ENCODE assay signal across 17 mouse cellular contexts in genomic region chr11:100805535-100805934, GRCm38 (mm10). TPM values are rescaled to one million over a fixed set of nuclear protein-coding genes. Genes with fewer than 3 reads are reported as not detected.
DNase-seq lines count a peak whose midpoint lies in the region; ATAC-seq and TF ChIP-seq lines count a peak whose summit lies in the region.
"Had no signal": no experiment of that assay in that cellular context is flagged by ENCODE, and none has a peak within 500 bp of the region (broad histone marks: within the 10 kb centered on the region; RNA-seq: fewer than 3 reads in every experiment).

No protein-coding gene starts in this region.

- peaks cover 3% of the 10 kb centered on the region for H3K4me1 ChIP-seq in limb, embryonic 14.5 days (ENCODE audit: control insufficient read depth, insufficient read depth, low read length)
- H3K4me1 ChIP-seq in limb, embryonic 10.5 days: peaks cover 6% of the 10 kb centered on the region
- peaks cover 13% of the 10 kb centered on the region for H3K4me1 ChIP-seq in bone marrow macrophage, adult 2 months (ENCODE audit: control insufficient read depth, insufficient read depth, low read length)
- H3K4me1 ChIP-seq in heart, embryonic 11.5 days (ENCODE audit: control insufficient read depth, insufficient read depth, low read length): peaks cover 11% of the 10 kb centered on the region
- no peaks in the 10 kb centered on the region for H3K4me1 ChIP-seq in midbrain, embryonic 16.5 days (ENCODE audit: control insufficient read depth, insufficient read depth, low read length)
- H3K4me1 ChIP-seq: hindbrain, embryonic 15.5 days had no signal

- no peak overlapping the region for H3K27ac ChIP-seq in limb, embryonic 14.5 days (replicated peaks; ENCODE audit: low read depth, low read length)
- no peak overlapping the region for H3K27ac ChIP-seq in limb, embryonic 10.5 days
- H3K27ac ChIP-seq in bone marrow macrophage, adult 2 months (ENCODE audit: insufficient read depth, low read depth, low read length): peak overlapping the region; percentile 5
- peak overlapping the region; percentile 47 for H3K27ac ChIP-seq in heart, embryonic 11.5 days (ENCODE audit: low read depth, low read length)
- H3K27ac ChIP-seq in midbrain, embryonic 16.5 days (ENCODE audit: low read length): no peak overlapping the region
- H3K27ac ChIP-seq: hindbrain, embryonic 15.5 days had no signal

- TF ChIP-seq POLR2A in limb, embryonic 14.5 days (IDR thresholded peaks at IDR 0.05; ENCODE audit: borderline replicate concordance, extremely low read depth, insufficient read depth, insufficient read length): no peak
- TF ChIP-seq POLR2A in bone marrow macrophage, adult 2 months (IDR thresholded peaks at IDR 0.05; ENCODE audit: borderline replicate concordance, low read depth, low read length): no peak

- no peak overlapping the region for H3K4me3 ChIP-seq in limb, embryonic 14.5 days (replicated peaks; ENCODE audit: low read length)
- no peak overlapping the region for H3K4me3 ChIP-seq in limb, embryonic 10.5 days
- H3K4me3 ChIP-seq in bone marrow macrophage, adult 2 months (ENCODE audit: insufficient read depth, low read length): no peak overlapping the region
- no peak overlapping the region for H3K4me3 ChIP-seq in heart, embryonic 11.5 days (ENCODE audit: low read depth, low read length)
- H3K4me3 ChIP-seq in midbrain, embryonic 16.5 days (ENCODE audit: low read depth, low read length): no peak overlapping the region
- H3K4me3 ChIP-seq: hindbrain, embryonic 15.5 days had no signal

- no peak overlapping the region for H3K4me2 ChIP-seq in limb, embryonic 14.5 days (replicated peaks; ENCODE audit: low read depth, low read length, severe bottlenecking)
- no peak overlapping the region for H3K4me2 ChIP-seq in heart, embryonic 11.5 days
- no peak overlapping the region for H3K4me2 ChIP-seq in midbrain, embryonic 16.5 days (ENCODE audit: low read length)
- H3K4me2 ChIP-seq: hindbrain, embryonic 15.5 days had no signal

- 0 out of 2 replicates have a peak, but pooled peaks cover 4% of the 10 kb centered on the region for H3K9me3 ChIP-seq in limb, embryonic 14.5 days (ENCODE audit: control insufficient read depth, low read length)
- no peaks in the 10 kb centered on the region for H3K9me3 ChIP-seq in limb, embryonic 10.5 days (replicated peaks)
- H3K9me3 ChIP-seq in heart, embryonic 11.5 days (replicated peaks; ENCODE audit: control insufficient read depth, low read length): no peaks in the 10 kb centered on the region
- no peaks in the 10 kb centered on the region for H3K9me3 ChIP-seq in midbrain, embryonic 16.5 days (replicated peaks; ENCODE audit: control insufficient read depth, low read length, poor library complexity, severe bottlenecking)
- H3K9me3 ChIP-seq: hindbrain, embryonic 15.5 days had no signal

- no peak overlapping the region for H3K9ac ChIP-seq in limb, embryonic 14.5 days (ENCODE audit: low read depth, low read length, severe bottlenecking)
- H3K9ac ChIP-seq in heart, embryonic 11.5 days (ENCODE audit: low read depth, low read length): no peak overlapping the region
- H3K9ac ChIP-seq in midbrain, embryonic 16.5 days (ENCODE audit: low read depth, low read length): no peak overlapping the region
- H3K9ac ChIP-seq: hindbrain, embryonic 15.5 days had no signal

- H3K36me3 ChIP-seq in limb, embryonic 14.5 days (ENCODE audit: control insufficient read depth, insufficient read depth, low read length): peaks cover 42% of the 10 kb centered on the region
- H3K36me3 ChIP-seq in limb, embryonic 10.5 days: peaks cover 44% of the 10 kb centered on the region
- H3K36me3 ChIP-seq in heart, embryonic 11.5 days (ENCODE audit: control insufficient read depth, insufficient read depth, low read length): peaks cover 29% of the 10 kb centered on the region
- peaks cover 23% of the 10 kb centered on the region for H3K36me3 ChIP-seq in midbrain, embryonic 16.5 days (ENCODE audit: control insufficient read depth, insufficient read depth, low read length)

- peak; percentile 42 for DNase-seq in limb, embryonic 14.5 days (ENCODE audit: low spot score)
- DNase-seq in limb, embryonic 10.5 days (ENCODE audit: low spot score): no peak
- no peak for DNase-seq in yolk sac, embryonic 10.5 days (ENCODE audit: low spot score)
- DNase-seq: adrenal gland, adult 2 months; embryo, embryonic 11 days; kidney, adult 8-10 months; right cerebral cortex, postnatal 25 days had no signal

- WGBS in limb, embryonic 14.5 days: 71% methylated on average over 7 of the region's 7 CpGs
- WGBS in limb, embryonic 10.5 days: 78% methylated on average over 7 of the region's 7 CpGs
- WGBS in heart, embryonic 11.5 days (ENCODE audit: insufficient replicate concordance): 39% methylated on average over 7 of the region's 7 CpGs
- WGBS in midbrain, embryonic 16.5 days: 82% methylated on average over 7 of the region's 7 CpGs

- H3K27me3 ChIP-seq in limb, embryonic 14.5 days (ENCODE audit: control insufficient read depth, insufficient read depth, low read length): no peaks in the 10 kb centered on the region
- no peaks in the 10 kb centered on the region for H3K27me3 ChIP-seq in limb, embryonic 10.5 days (ENCODE audit: low read depth, poor library complexity, severe bottlenecking)
- H3K27me3 ChIP-seq in heart, embryonic 11.5 days (ENCODE audit: control insufficient read depth, insufficient read depth, low read length): no peaks in the 10 kb centered on the region
- no peaks in the 10 kb centered on the region for H3K27me3 ChIP-seq in midbrain, embryonic 16.5 days (ENCODE audit: control insufficient read depth, insufficient read depth, low read depth, low read length)
- H3K27me3 ChIP-seq: CH12.LX; hindbrain, embryonic 15.5 days; Patski had no signal

- no peak for ATAC-seq in limb, embryonic 14.5 days (ENCODE audit: low FRiP score, low read depth)
- no peak for ATAC-seq in heart, embryonic 11.5 days (replicated peaks; ENCODE audit: insufficient number of reproducible peaks, low FRiP score, low TSS enrichment)
- peak; percentile 70 for ATAC-seq in megakaryocyte progenitor cell, adult 5-6 weeks (replicated peaks; ENCODE audit: poor library complexity)
- ATAC-seq in midbrain, embryonic 16.5 days: no peak
- ATAC-seq: Patski had no signal

- no peak for TF ChIP-seq CTCF in bone marrow macrophage, adult 2 months (IDR thresholded peaks at IDR 0.05; ENCODE audit: low read depth, low read length)

RNA-seq across cellular contexts. Expression of gene Ghdc, which starts 34.8 kb away (rescaled TPM):
- polyA plus RNA-seq in limb, embryonic 14.5 days (2012; rRNA removed): 12.1 and 14.0 TPM in 2 replicates
- polyA plus RNA-seq in limb, embryonic 14.5 days (2014; fragmentation: Nextera tagmentation; extraction: Ambion mirVana): 3.7 and 5.7 TPM in 2 replicates
- polyA plus RNA-seq in limb, embryonic 10.5 days (2016; fragmentation: Nextera tagmentation; extraction: Ambion mirVana): 3.5 and 4.3 TPM in 2 replicates
- 12.0 and 15.6 TPM in 2 replicates for polyA plus RNA-seq in bone marrow macrophage, adult 2 months (2012; ENCODE audit: insufficient read depth, insufficient read length, missing spikeins)
- polyA plus RNA-seq in heart, embryonic 11.5 days (2014; fragmentation: Nextera tagmentation; extraction: Ambion mirVana): 3.8 and 5.3 TPM in 2 replicates
- total RNA-seq in megakaryocyte progenitor cell, adult 5-6 weeks (2015): 1.8 and 3.1 TPM in 2 replicates
- total RNA-seq in megakaryocyte progenitor cell, adult 5-6 weeks (2017): 1.4 and 1.6 TPM in 2 replicates
- 6.8 and 7.5 TPM in 2 replicates for polyA plus RNA-seq in midbrain, embryonic 16.5 days (2015; fragmentation: Nextera tagmentation; extraction: Ambion mirVana)

RNA-seq across cellular contexts. Expression of gene Hcrt, which starts 42.8 kb away (rescaled TPM):
- not detected in 2 replicates for polyA plus RNA-seq in limb, embryonic 14.5 days (2012; rRNA removed)
- not detected in 2 replicates for polyA plus RNA-seq in limb, embryonic 14.5 days (2014; fragmentation: Nextera tagmentation; extraction: Ambion mirVana)
- not detected in 2 replicates for polyA plus RNA-seq in limb, embryonic 10.5 days (2016; fragmentation: Nextera tagmentation; extraction: Ambion mirVana)
- polyA plus RNA-seq in bone marrow macrophage, adult 2 months (2012; ENCODE audit: insufficient read depth, insufficient read length, missing spikeins): not detected in 2 replicates
- polyA plus RNA-seq in heart, embryonic 11.5 days (2014; fragmentation: Nextera tagmentation; extraction: Ambion mirVana): not detected in 2 replicates
- total RNA-seq in megakaryocyte progenitor cell, adult 5-6 weeks (2015): not detected in 2 replicates
- total RNA-seq in megakaryocyte progenitor cell, adult 5-6 weeks (2017): not detected in 2 replicates
- polyA plus RNA-seq in midbrain, embryonic 16.5 days (2015; fragmentation: Nextera tagmentation; extraction: Ambion mirVana): 2.5 and 4.6 TPM in 2 replicates
- total RNA-seq: adrenal gland, adult 2 months; CH12.LX; left cerebral cortex, adult 18-20 months; liver, adult 2 months had no signal
- polyA plus RNA-seq: adrenal gland, adult 2 months; liver, adult 2 months; Patski had no signal

RNA-seq across cellular contexts. Expression of gene Stat5b, which starts 45.0 kb away (rescaled TPM):
- polyA plus RNA-seq in limb, embryonic 14.5 days (2012; rRNA removed): 24.4 and 27.0 TPM in 2 replicates
- 21.9 and 22.1 TPM in 2 replicates for polyA plus RNA-seq in limb, embryonic 14.5 days (2014; fragmentation: Nextera tagmentation; extraction: Ambion mirVana)
- polyA plus RNA-seq in limb, embryonic 10.5 days (2016; fragmentation: Nextera tagmentation; extraction: Ambion mirVana): 15.4 and 15.6 TPM in 2 replicates
- 30.8 and 30.9 TPM in 2 replicates for polyA plus RNA-seq in bone marrow macrophage, adult 2 months (2012; ENCODE audit: insufficient read depth, insufficient read length, missing spikeins)
- polyA plus RNA-seq in heart, embryonic 11.5 days (2014; fragmentation: Nextera tagmentation; extraction: Ambion mirVana): 26.4 and 32.0 TPM in 2 replicates
- total RNA-seq in megakaryocyte progenitor cell, adult 5-6 weeks (2015): 31.1 and 32.2 TPM in 2 replicates
- total RNA-seq in megakaryocyte progenitor cell, adult 5-6 weeks (2017): 29.4 and 37.2 TPM in 2 replicates
- 17.5 and 22.9 TPM in 2 replicates for polyA plus RNA-seq in midbrain, embryonic 16.5 days (2015; fragmentation: Nextera tagmentation; extraction: Ambion mirVana)

RNA-seq across cellular contexts. Expression of gene Kcnh4, which starts 45.8 kb away (rescaled TPM):
- 0.09 TPM in 2 replicates for polyA plus RNA-seq in limb, embryonic 14.5 days (2012; rRNA removed)
- not detected in 2 replicates for polyA plus RNA-seq in limb, embryonic 14.5 days (2014; fragmentation: Nextera tagmentation; extraction: Ambion mirVana)
- not detected in 2 replicates for polyA plus RNA-seq in limb, embryonic 10.5 days (2016; fragmentation: Nextera tagmentation; extraction: Ambion mirVana)
- polyA plus RNA-seq in bone marrow macrophage, adult 2 months (2012; ENCODE audit: insufficient read depth, insufficient read length, missing spikeins): not detected in 2 replicates
- not detected in 2 replicates for polyA plus RNA-seq in heart, embryonic 11.5 days (2014; fragmentation: Nextera tagmentation; extraction: Ambion mirVana)
- 0.24 TPM in 1 of 2 replicates, not detected in the other for total RNA-seq in megakaryocyte progenitor cell, adult 5-6 weeks (2015)
- total RNA-seq in megakaryocyte progenitor cell, adult 5-6 weeks (2017): not detected in 2 replicates
- 11.4 and 12.3 TPM in 2 replicates for polyA plus RNA-seq in midbrain, embryonic 16.5 days (2015; fragmentation: Nextera tagmentation; extraction: Ambion mirVana)
- total RNA-seq: liver, adult 2 months had no signal
- polyA plus RNA-seq: liver, adult 2 months; thymus, postnatal 0 days had no signal

RNA-seq across cellular contexts. Expression of gene Stat5a, which starts 53.6 kb away (rescaled TPM):
- 8.0 and 11.3 TPM in 2 replicates for polyA plus RNA-seq in limb, embryonic 14.5 days (2012; rRNA removed)
- 5.3 and 7.8 TPM in 2 replicates for polyA plus RNA-seq in limb, embryonic 14.5 days (2014; fragmentation: Nextera tagmentation; extraction: Ambion mirVana)
- 2.1 and 2.7 TPM in 2 replicates for polyA plus RNA-seq in limb, embryonic 10.5 days (2016; fragmentation: Nextera tagmentation; extraction: Ambion mirVana)
- 16.3 and 20.7 TPM in 2 replicates for polyA plus RNA-seq in bone marrow macrophage, adult 2 months (2012; ENCODE audit: insufficient read depth, insufficient read length, missing spikeins)
- 5.6 and 5.9 TPM in 2 replicates for polyA plus RNA-seq in heart, embryonic 11.5 days (2014; fragmentation: Nextera tagmentation; extraction: Ambion mirVana)
- 25.3 and 31.0 TPM in 2 replicates for total RNA-seq in megakaryocyte progenitor cell, adult 5-6 weeks (2015)
- total RNA-seq in megakaryocyte progenitor cell, adult 5-6 weeks (2017): 31.5 and 32.4 TPM in 2 replicates
- 2.1 and 3.2 TPM in 2 replicates for polyA plus RNA-seq in midbrain, embryonic 16.5 days (2015; fragmentation: Nextera tagmentation; extraction: Ambion mirVana)

Comparison
In these comparisons a context has a peak if more than half of its experiments do, and no peak if none do; other contexts are left out.
1. H3K27ac ChIP-seq: peak in bone marrow macrophage, adult 2 months (single experiment) and heart, embryonic 11.5 days (single experiment); none in limb, embryonic 14.5 days (single experiment), limb, embryonic 10.5 days (single experiment) and midbrain, embryonic 16.5 days (single experiment).